Comparison of ENCODE assay signal across 8 mouse cellular contexts in the genomic region with DNA sequence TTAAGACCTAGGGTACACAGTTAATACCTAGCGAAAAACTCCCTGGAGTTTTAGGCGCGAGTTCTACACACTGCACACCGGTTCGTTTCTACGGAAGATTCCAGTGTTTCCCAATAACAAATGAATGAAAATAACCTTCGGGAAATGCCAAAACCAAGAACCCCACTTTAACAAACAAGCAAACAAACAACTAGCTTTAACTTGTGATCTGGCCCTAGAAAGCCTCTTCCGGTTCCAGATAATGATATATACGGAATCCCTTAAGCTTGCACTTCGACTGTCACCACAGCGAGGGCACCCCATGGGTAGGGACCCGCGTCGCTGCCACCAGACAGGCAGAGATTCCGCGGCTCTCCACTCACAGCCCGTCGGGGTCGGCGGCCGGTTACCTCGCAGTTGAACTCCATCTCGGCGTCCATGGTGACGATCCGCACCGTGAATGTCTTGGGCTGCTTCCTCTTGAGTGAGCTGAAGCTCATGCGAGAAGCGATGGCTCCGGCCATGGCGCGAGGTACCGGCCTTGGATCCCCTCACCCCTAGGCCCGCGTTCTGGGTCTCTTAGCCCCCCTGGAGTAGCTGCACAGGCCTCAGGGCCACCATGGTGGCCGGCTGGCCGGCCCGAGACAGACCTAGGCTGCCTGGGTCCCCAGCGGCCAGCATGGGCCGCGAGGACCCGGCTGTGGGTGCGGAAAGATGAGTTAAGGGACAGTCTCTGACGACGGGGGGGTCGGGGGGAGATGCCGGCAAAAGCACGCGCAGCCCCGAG. TPM values are rescaled to one million over a fixed set of nuclear protein-coding genes. Genes with fewer than 3 reads are reported as not detected.
DNase-seq lines count a peak whose midpoint lies in the region; ATAC-seq lines count a peak whose summit lies in the region.

No protein-coding gene starts in this region.

- H3K36me3 ChIP-seq in intestine, embryonic 16.5 days (ENCODE audit: control insufficient read depth, insufficient read depth, low read length) = no peaks in the 10 kb centered on the region
- no peaks in the 10 kb centered on the region for H3K36me3 ChIP-seq in midbrain, embryonic 15.5 days (replicated peaks)
- no peaks in the 10 kb centered on the region for H3K36me3 ChIP-seq in splenic B cell, adult 2 months (ENCODE audit: control insufficient read depth, insufficient read depth, low read length, poor library complexity, severe bottlenecking)

- DNase-seq in layer of hippocampus, adult 11-12 months (ENCODE audit: low spot score) = peak; percentile 51
- DNase-seq in layer of hippocampus, adult 9-10 months (ENCODE audit: low spot score) = no peak
- DNase-seq in cerebellum, adult 9-11 months = peak; percentile 53
- DNase-seq in gastrocnemius, adult 18-20 months (ENCODE audit: low spot score) = peak; percentile 19
- DNase-seq in liver = peak; percentile 70
- DNase-seq in splenic B cell, adult 2 months (ENCODE audit: low read depth, low spot score) = peak; percentile 55

- WGBS in intestine, embryonic 16.5 days = under 1% methylated on average over 50 of the region's 50 CpGs
- under 1% methylated on average over 50 of the region's 50 CpGs for WGBS in midbrain, embryonic 15.5 days

- H3K9ac ChIP-seq in intestine, embryonic 16.5 days (ENCODE audit: low read depth, low read length) = peak overlapping the region; percentile 99
- H3K9ac ChIP-seq in midbrain, embryonic 15.5 days = peak overlapping the region; percentile 77

- H3K4me2 ChIP-seq in intestine, embryonic 16.5 days (ENCODE audit: low read depth, low read length) = peak overlapping the region; percentile 54
- peak overlapping the region; percentile 54 for H3K4me2 ChIP-seq in midbrain, embryonic 15.5 days

- no peaks in the 10 kb centered on the region for H3K27me3 ChIP-seq in intestine, embryonic 16.5 days (replicated peaks; ENCODE audit: control insufficient read depth, insufficient read depth, low read length)
- H3K27me3 ChIP-seq in midbrain, embryonic 15.5 days (replicated peaks) = no peaks in the 10 kb centered on the region
- no peaks in the 10 kb centered on the region for H3K27me3 ChIP-seq in splenic B cell, adult 2 months (ENCODE audit: control insufficient read depth, insufficient read depth, low read length, poor library complexity, severe bottlenecking)

- no peaks in the 10 kb centered on the region for H3K9me3 ChIP-seq in intestine, embryonic 16.5 days (ENCODE audit: control insufficient read depth, low read length)
- no peaks in the 10 kb centered on the region for H3K9me3 ChIP-seq in midbrain, embryonic 15.5 days

- H3K4me1 ChIP-seq in intestine, embryonic 16.5 days (ENCODE audit: control insufficient read depth, insufficient read depth, low read length) = peaks cover 6% of the 10 kb centered on the region
- peaks cover 22% of the 10 kb centered on the region for H3K4me1 ChIP-seq in midbrain, embryonic 15.5 days

- peak; percentile 39 for ATAC-seq in intestine, embryonic 16.5 days
- no peak; the same call in 1 of the 2 replicates for ATAC-seq in midbrain, embryonic 15.5 days (replicated peaks)

- H3K4me3 ChIP-seq in intestine, embryonic 16.5 days (ENCODE audit: low read length) = peak overlapping the region; percentile 100
- H3K4me3 ChIP-seq in midbrain, embryonic 15.5 days = peak overlapping the region; percentile 76

- peak overlapping the region; percentile 87 for H3K27ac ChIP-seq in intestine, embryonic 16.5 days (ENCODE audit: low read length)
- H3K27ac ChIP-seq in midbrain, embryonic 15.5 days = peak overlapping the region; percentile 73

RNA-seq across cellular contexts. Expression of gene Nf2, which starts 0.7 kb away (rescaled TPM):
- total RNA-seq in gastrocnemius, adult 18-20 months (2021) = 10 to 100 TPM; 51.1 to 55.6 TPM
- polyA plus RNA-seq in intestine, embryonic 16.5 days (2015; fragmentation: Nextera tagmentation; extraction: Ambion mirVana) = 38.0 and 38.8 TPM in 2 replicates
- polyA plus RNA-seq in midbrain, embryonic 15.5 days (2015; fragmentation: Nextera tagmentation; extraction: Ambion mirVana) = 63.6 and 66.8 TPM in 2 replicates

RNA-seq across cellular contexts. Expression of gene Nipsnap1, which starts 25.1 kb away (rescaled TPM):
- under 1 TPM; 0.57 to 1.00 TPM for total RNA-seq in gastrocnemius, adult 18-20 months (2021)
- polyA plus RNA-seq in intestine, embryonic 16.5 days (2015; fragmentation: Nextera tagmentation; extraction: Ambion mirVana) = 112 and 119 TPM in 2 replicates
- 150 and 152 TPM in 2 replicates for polyA plus RNA-seq in midbrain, embryonic 15.5 days (2015; fragmentation: Nextera tagmentation; extraction: Ambion mirVana)

RNA-seq across cellular contexts. Expression of gene Thoc5, which starts 46.5 kb away (rescaled TPM):
- 10 to 100 TPM; 14.8 to 15.6 TPM for total RNA-seq in gastrocnemius, adult 18-20 months (2021)
- polyA plus RNA-seq in intestine, embryonic 16.5 days (2015; fragmentation: Nextera tagmentation; extraction: Ambion mirVana) = 30.3 and 32.7 TPM in 2 replicates
- 58.2 and 59.7 TPM in 2 replicates for polyA plus RNA-seq in midbrain, embryonic 15.5 days (2015; fragmentation: Nextera tagmentation; extraction: Ambion mirVana)
